9 mouse cellular contexts compared by ENCODE assay signal in genomic region chr2:129603536-129603935, GRCm38 (mm10). TPM values are rescaled to one million over a fixed set of nuclear protein-coding genes. Genes with fewer than 3 reads are reported as not detected.
DNase-seq lines count a peak whose midpoint lies in the region; ATAC-seq and TF ChIP-seq lines count a peak whose summit lies in the region.
"Had no signal": no experiment of that assay in that cellular context is flagged by ENCODE, and none has a peak within 500 bp of the region (broad histone marks: within the 10 kb centered on the region; RNA-seq: fewer than 3 reads in every experiment).

No protein-coding gene starts in this region.

- intact Hi-C loops in heart, adult 2 months (cut with DNase I), result loop anchor here (5.0 kb wide), 1 partner anchor 66 kb away; the partner anchor contains the start of gene F830045P16Rik
- intact Hi-C loops in left cerebral cortex, postnatal 10 days (cut with DNase I), result no loop called here

- no peak overlapping the region for H3K4me2 ChIP-seq in heart, postnatal 0 days (ENCODE audit: low read depth, low read length)
- no peak overlapping the region for H3K4me2 ChIP-seq in limb, embryonic 11.5 days (ENCODE audit: low read depth, severe bottlenecking)
- H3K4me2 ChIP-seq in midbrain, postnatal 0 days (ENCODE audit: low read depth, low read length, poor library complexity, severe bottlenecking), result no peak overlapping the region

- peaks cover 31% of the 10 kb centered on the region for H3K4me1 ChIP-seq in heart, postnatal 0 days (ENCODE audit: control insufficient read depth, insufficient read depth)
- H3K4me1 ChIP-seq in heart, adult 2 months (ENCODE audit: control insufficient read depth, insufficient read depth, low read length), result peaks cover 14% of the 10 kb centered on the region
- H3K4me1 ChIP-seq in forebrain, embryonic 10.5 days, result peaks cover 46% of the 10 kb centered on the region
- peaks cover 2% of the 10 kb centered on the region; the same call in 1 of the 2 replicates for H3K4me1 ChIP-seq in limb, embryonic 11.5 days (ENCODE audit: control insufficient read depth, insufficient read depth, low read length)
- H3K4me1 ChIP-seq in midbrain, postnatal 0 days (ENCODE audit: insufficient read depth, low read length), result peaks cover 8% of the 10 kb centered on the region; the same call in 1 of the 2 replicates

- TF ChIP-seq EP300 in heart, postnatal 0 days (IDR thresholded peaks at IDR 0.05; ENCODE audit: low read depth), result no peak
- no peak for TF ChIP-seq EP300 in heart, adult 2 months (IDR thresholded peaks at IDR 0.05; ENCODE audit: insufficient read depth, low read depth, low read length)

- no peak for DNase-seq in heart, postnatal 0 days (ENCODE audit: low spot score)
- DNase-seq in heart, adult 2 months, result no peak
- peak; percentile 38 for DNase-seq in forebrain, embryonic 10.5 days (ENCODE audit: extremely low spot score, low spot score)
- DNase-seq in limb, embryonic 11.5 days (ENCODE audit: low spot score), result no peak
- DNase-seq in midbrain, postnatal 0 days (ENCODE audit: low spot score), result no peak
- DNase-seq in left cerebral cortex, adult 11 months (ENCODE audit: low spot score), result no peak
- DNase-seq in left cerebral cortex, postnatal 10 days (ENCODE audit: extremely low spot score in 1 of 2, low spot score in 2 of 2), result no peak
- no peak for DNase-seq in retina, postnatal 1 day
- DNase-seq: gastrocnemius, postnatal 10 days had no signal

- no peak for TF ChIP-seq CTCF in heart, postnatal 0 days (IDR thresholded peaks at IDR 0.05; ENCODE audit: low read depth)
- TF ChIP-seq CTCF in heart, adult 2 months (IDR thresholded peaks at IDR 0.05), result no peak
- no peak for TF ChIP-seq CTCF in midbrain, postnatal 0 days (IDR thresholded peaks at IDR 0.05)

- no peak overlapping the region for H3K4me3 ChIP-seq in heart, postnatal 0 days (ENCODE audit: low read depth, low read length)
- no peak overlapping the region for H3K4me3 ChIP-seq in heart, adult 2 months
- H3K4me3 ChIP-seq in forebrain, embryonic 10.5 days, result no peak overlapping the region
- no peak overlapping the region for H3K4me3 ChIP-seq in limb, embryonic 11.5 days (ENCODE audit: low read depth, low read length)
- H3K4me3 ChIP-seq in midbrain, postnatal 0 days (ENCODE audit: low read depth, low read length), result no peak overlapping the region

- peaks cover 2% of the 10 kb centered on the region; the same call in 1 of the 2 replicates for H3K79me2 ChIP-seq in heart, adult 2 months (replicated peaks; ENCODE audit: control insufficient read depth, insufficient read depth, low read length)

- no peaks in the 10 kb centered on the region for H3K9me3 ChIP-seq in heart, postnatal 0 days (replicated peaks; ENCODE audit: control insufficient read depth, low read length)
- H3K9me3 ChIP-seq in forebrain, embryonic 10.5 days, result no peaks in the 10 kb centered on the region
- no peaks in the 10 kb centered on the region for H3K9me3 ChIP-seq in limb, embryonic 11.5 days (ENCODE audit: control insufficient read depth, low read length)
- H3K9me3 ChIP-seq in midbrain, postnatal 0 days (ENCODE audit: low read length), result no peaks in the 10 kb centered on the region

- peak; percentile 75 for ATAC-seq in heart, postnatal 0 days (ENCODE audit: insufficient read depth, low read depth)
- peak; percentile 91 for ATAC-seq in limb, embryonic 11.5 days (ENCODE audit: insufficient number of reproducible peaks, low FRiP score, low TSS enrichment, low read depth)
- ATAC-seq in midbrain, postnatal 0 days (ENCODE audit: low FRiP score), result peak; percentile 85

- H3K27me3 ChIP-seq in heart, postnatal 0 days (ENCODE audit: control insufficient read depth, insufficient read depth, low read length), result no peaks in the 10 kb centered on the region
- H3K27me3 ChIP-seq in heart, adult 2 months (ENCODE audit: control insufficient read depth, insufficient read depth, low read length), result no peaks in the 10 kb centered on the region
- no peaks in the 10 kb centered on the region for H3K27me3 ChIP-seq in forebrain, embryonic 10.5 days (ENCODE audit: poor library complexity, severe bottlenecking)
- no peaks in the 10 kb centered on the region for H3K27me3 ChIP-seq in limb, embryonic 11.5 days (ENCODE audit: control insufficient read depth, insufficient read depth, low read length)
- H3K27me3 ChIP-seq in midbrain, postnatal 0 days (ENCODE audit: insufficient read depth, low read length), result no peaks in the 10 kb centered on the region

- H3K36me3 ChIP-seq in heart, postnatal 0 days (replicated peaks; ENCODE audit: control insufficient read depth, insufficient read depth, low read length), result peaks cover 2% of the 10 kb centered on the region; the same call in 1 of the 2 replicates
- no peaks in the 10 kb centered on the region for H3K36me3 ChIP-seq in heart, adult 2 months (ENCODE audit: control insufficient read depth, insufficient read depth, low read length)
- H3K36me3 ChIP-seq in forebrain, embryonic 10.5 days (replicated peaks), result peaks cover 2% of the 10 kb centered on the region; the same call in 1 of the 2 replicates
- H3K36me3 ChIP-seq in limb, embryonic 11.5 days (ENCODE audit: control insufficient read depth, insufficient read depth, low read length), result no peaks in the 10 kb centered on the region
- H3K36me3 ChIP-seq in midbrain, postnatal 0 days (ENCODE audit: insufficient read depth, low read length), result 0 out of 2 replicates have a peak, but pooled peaks cover 4% of the 10 kb centered on the region

- TF ChIP-seq POLR2A in heart, adult 2 months (IDR thresholded peaks at IDR 0.05; ENCODE audit: insufficient read depth, low read depth, low read length), result no peak

- no peak overlapping the region for H3K27ac ChIP-seq in heart, postnatal 0 days (ENCODE audit: low read depth)
- no peak overlapping the region for H3K27ac ChIP-seq in heart, adult 2 months
- peak overlapping the region; percentile 58; the same call in 1 of the 2 replicates for H3K27ac ChIP-seq in forebrain, embryonic 10.5 days
- H3K27ac ChIP-seq in limb, embryonic 11.5 days (replicated peaks; ENCODE audit: low read depth, low read length), result no peak overlapping the region
- H3K27ac ChIP-seq in midbrain, postnatal 0 days (ENCODE audit: low read depth, low read length), result no peak overlapping the region

- no peak overlapping the region for H3K9ac ChIP-seq in heart, postnatal 0 days (replicated peaks; ENCODE audit: low read depth, low read length)
- H3K9ac ChIP-seq in heart, adult 2 months (ENCODE audit: low read depth, low read length), result no peak overlapping the region
- H3K9ac ChIP-seq in limb, embryonic 11.5 days (ENCODE audit: low read length), result no peak overlapping the region
- H3K9ac ChIP-seq in midbrain, postnatal 0 days (replicated peaks; ENCODE audit: low read length, poor library complexity, severe bottlenecking), result no peak overlapping the region

- 80% methylated on average over 1 of the region's 1 CpGs for WGBS in heart, postnatal 0 days
- 95% methylated on average over 1 of the region's 1 CpGs for WGBS in heart, adult 2 months
- 79% methylated on average over 1 of the region's 1 CpGs for WGBS in forebrain, embryonic 10.5 days
- 100% methylated on average over 1 of the region's 1 CpGs for WGBS in limb, embryonic 11.5 days
- WGBS in midbrain, postnatal 0 days, result 93% methylated on average over 1 of the region's 1 CpGs

RNA-seq across cellular contexts. Expression of gene Sirpa, which starts 10.9 kb away (rescaled TPM):
- 17.0 and 43.9 TPM in 2 replicates for total RNA-seq in heart, postnatal 0 days (2014; rRNA removed; ENCODE audit: low replicate concordance)
- 8.8 and 10.8 TPM in 2 replicates for polyA plus RNA-seq in heart, postnatal 0 days (2015; fragmentation: Nextera tagmentation; extraction: Ambion mirVana)
- 10 to 100 TPM; 28.9 to 29.4 TPM for total RNA-seq in heart, adult 2 months (2021)
- 28.3 and 32.1 TPM in 2 replicates for polyA plus RNA-seq in heart, adult 2 months (2012; rRNA removed)
- polyA plus RNA-seq in forebrain, embryonic 10.5 days (2016; fragmentation: Nextera tagmentation; extraction: Ambion mirVana), result 15.6 and 16.0 TPM in 2 replicates
- polyA plus RNA-seq in limb, embryonic 11.5 days (2014; fragmentation: Nextera tagmentation; extraction: Ambion mirVana), result 15.2 and 16.0 TPM in 2 replicates
- 109 and 126 TPM in 2 replicates for total RNA-seq in midbrain, postnatal 0 days (2014; rRNA removed)
- 52.2 and 55.7 TPM in 2 replicates for polyA plus RNA-seq in midbrain, postnatal 0 days (2015; fragmentation: Nextera tagmentation; extraction: Ambion mirVana)
- total RNA-seq in left cerebral cortex, postnatal 10 days (2021), result 100 to 1,000 TPM; 289 to 299 TPM
